Mouse (Mus musculus) heart, embryonic 14.5 days (tissue): ENCODE measurements around the gene Gen1. TPM values are rescaled to one million over a fixed set of nuclear protein-coding genes. Genes with fewer than 3 reads are reported as not detected.

Experiments
- microRNA-seq: library from miRNA; unstranded; fragments of <30 nt; microRNA quantifications from one replicate; pipeline ENCODE4, GENCODE M21; 2016
- polyA plus RNA-seq: library from polyadenylated mRNA; unstranded; fragments of >200 nt; fragmentation: Nextera tagmentation; extraction: Ambion mirVana; gene quantifications from 2 replicates; pipeline ENCODE4 v1.2.1, GENCODE M21; 2014

Gene Gen1
- polyA plus RNA-seq, 1 experiment from 2014 or later: 11.2 TPM

Small RNAs within 50 kb of the gene (microRNA-seq; reads per million reads assigned to microRNA genes)
- gene Mir7675: not detected

Other genes starting within 250 kb of the Gen1 start
- gene Kcns3, start 114.7 kb downstream of the Gen1 start, polyA plus RNA-seq: 0.23 and 0.30 TPM in 2 replicates
- 0.35 and 0.47 TPM in 2 replicates for gene Msgn1, start 56.8 kb downstream of the Gen1 start, polyA plus RNA-seq
- gene Smc6, start 85 bp upstream of the Gen1 start, polyA plus RNA-seq: 106 and 108 TPM in 2 replicates
- gene Vsnl1, start 170.8 kb upstream of the Gen1 start, polyA plus RNA-seq: 13.4 and 31.9 TPM in 2 replicates
- gene Rad51ap2, start 190.3 kb upstream of the Gen1 start, polyA plus RNA-seq: 0.16 and 0.42 TPM in 2 replicates